Mouse (Mus musculus): ENCODE measurements around the gene Cfap73. TPM values are rescaled to one million over a fixed set of nuclear protein-coding genes. Genes with fewer than 3 reads are reported as not detected.

Cfap73 gene
- total RNA-seq, 2 experiments from 2014 or later: not detected

- DNase-seq (ENCODE audit: low spot score): no peak
- intact Hi-C loops (cut with DNase I): no loop called here
Observed at GRCm38 (mm10) chr5:120648569-120649373, 14.7 kb upstream of the Cfap73 start, which contains the start of gene Rasal1. Gene Rasal1, plus strand, starts transcription at chr5:120648812.

DNA sequence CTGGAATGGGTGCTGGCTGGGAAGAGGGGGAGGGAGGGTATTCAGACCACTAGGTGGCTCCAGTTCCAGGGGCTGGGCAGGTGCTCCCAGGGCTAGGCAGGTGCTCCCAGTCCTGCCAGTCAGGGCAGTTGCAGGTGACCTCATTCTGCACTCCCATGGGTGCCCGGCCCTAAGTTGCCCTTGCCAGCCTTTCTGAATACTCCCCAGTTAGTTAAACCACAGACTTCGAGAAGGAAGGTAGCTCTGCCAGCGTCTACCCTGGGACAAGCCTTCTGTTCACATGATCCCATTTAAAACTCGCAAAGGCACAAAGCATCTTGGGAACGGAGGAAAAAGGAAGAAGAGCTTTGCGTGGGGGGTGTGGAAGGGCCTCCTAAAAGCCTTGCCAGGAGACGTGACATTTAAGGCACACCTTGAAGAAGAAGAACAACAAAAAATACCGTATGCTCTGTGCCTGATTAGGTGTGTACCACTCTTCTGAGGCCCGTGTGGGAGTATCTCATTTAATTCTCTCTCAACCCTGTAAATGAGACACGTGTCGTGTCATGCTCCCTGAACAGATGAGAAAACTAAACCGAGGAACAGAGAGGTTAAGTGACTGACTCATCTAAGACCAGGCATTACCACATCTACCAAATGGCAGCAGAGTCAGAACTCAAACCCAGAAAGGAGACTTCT is 13.9 kb upstream of the Cfap73 start:
- DNase-seq (ENCODE audit: low spot score): no peak
- intact Hi-C loops (cut with DNase I): no loop called here

GRCm38 (mm10) chr5:120647361-120647760 is 13.3 kb upstream of the Cfap73 start:
- intact Hi-C loops (cut with DNase I): no loop called here
- DNase-seq (ENCODE audit: low spot score): no peak

- intact Hi-C loops (cut with DNase I): no loop called here
- DNase-seq (ENCODE audit: low spot score): no peak
Observed at GRCm38 (mm10) chr5:120645851-120646250, 11.8 kb upstream of the Cfap73 start.

DNA sequence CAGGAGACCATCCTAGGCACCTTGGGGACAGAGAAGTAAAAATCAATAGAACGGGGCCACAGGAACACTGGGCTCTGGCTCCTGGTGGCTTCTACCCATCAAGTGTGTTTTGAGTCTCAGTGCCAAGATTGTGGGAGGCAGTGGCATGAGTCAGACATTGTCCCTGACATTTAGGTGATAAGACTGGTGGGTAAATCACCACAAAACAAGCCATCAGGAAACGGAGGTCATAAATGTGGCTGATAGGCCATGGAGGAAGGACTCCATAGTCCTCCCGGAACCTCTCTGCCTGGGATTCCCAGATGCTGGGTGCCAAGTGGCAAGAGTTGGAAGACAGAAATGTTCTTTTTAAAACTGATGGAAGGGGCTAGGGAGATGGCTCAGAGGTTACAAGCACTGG is 10.2 kb upstream of the Cfap73 start:
- no peak for DNase-seq (ENCODE audit: low spot score)
- intact Hi-C loops (cut with DNase I): no loop called here

- no peak for DNase-seq (ENCODE audit: low spot score)
- intact Hi-C loops (cut with DNase I): no loop called here
Observed at GRCm38 (mm10) chr5:120643365-120644085, 9.5 kb upstream of the Cfap73 start.

DNA sequence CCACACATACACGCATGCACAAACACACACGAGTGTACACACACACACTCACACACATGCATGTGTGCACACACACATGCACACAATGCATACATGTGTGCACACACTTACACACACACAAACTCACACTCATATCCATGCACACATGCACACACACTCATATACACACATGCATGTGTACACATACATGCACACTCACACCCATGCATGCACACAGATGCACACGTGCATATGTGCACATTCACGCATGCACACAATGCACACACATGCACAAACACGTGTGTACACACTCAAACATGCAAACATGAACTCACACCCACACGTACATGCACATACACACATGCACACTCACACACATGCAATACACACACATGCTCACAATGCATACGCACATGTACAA is 6.1 kb upstream of the Cfap73 start:
- no peak for DNase-seq (ENCODE audit: low spot score)
- intact Hi-C loops (cut with DNase I): no loop called here

DNA sequence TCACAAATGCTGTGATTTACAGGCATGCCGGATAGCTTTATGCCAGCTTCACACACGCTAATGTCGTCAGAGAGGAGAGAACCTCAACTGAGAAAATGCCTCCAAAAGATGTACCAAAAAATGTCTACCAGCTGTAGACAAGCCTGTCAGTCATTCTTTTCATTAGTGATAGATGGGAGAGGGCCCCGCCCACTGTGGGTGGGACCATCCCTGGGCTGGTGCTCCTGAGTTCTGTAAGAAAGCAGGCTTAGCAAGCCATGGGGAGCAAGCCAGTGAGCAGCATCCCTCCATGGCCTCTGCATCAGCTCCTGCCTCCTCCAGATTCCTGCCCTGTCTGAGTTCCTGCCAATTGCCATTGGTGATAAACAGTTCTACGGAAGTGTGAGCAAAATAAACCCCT is 1.6 kb upstream of the Cfap73 start:
- DNase-seq (ENCODE audit: low spot score): no peak
- intact Hi-C loops (cut with DNase I): no loop called here

GRCm38 (mm10) chr5:120634860-120635259 is 825 bp upstream of the Cfap73 start:
- intact Hi-C loops (cut with DNase I): no loop called here
- no peak for DNase-seq (ENCODE audit: low spot score)

DNA sequence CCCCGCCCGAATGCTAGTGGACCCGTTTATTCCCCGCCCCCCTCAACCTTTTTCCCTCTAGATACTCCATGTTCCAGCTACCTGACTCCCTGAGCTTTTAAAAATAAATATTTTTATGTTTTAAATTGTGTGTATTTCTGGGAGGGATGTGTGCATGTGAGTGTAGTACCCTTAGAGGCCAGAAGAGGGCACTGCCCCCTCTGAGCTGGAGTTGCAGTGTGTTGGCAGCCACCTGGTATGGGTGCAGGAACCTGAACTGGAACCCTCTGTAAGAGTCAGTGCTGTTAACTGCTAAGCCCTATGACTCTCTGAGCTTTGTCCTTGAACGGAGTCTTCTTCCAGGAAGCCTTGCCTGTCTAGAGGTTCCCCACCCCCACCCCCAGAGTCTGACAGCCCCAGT is 2.1 kb downstream of the Cfap73 start:
- DNase-seq (ENCODE audit: low spot score): no peak
- intact Hi-C loops (cut with DNase I): no loop called here

DNA sequence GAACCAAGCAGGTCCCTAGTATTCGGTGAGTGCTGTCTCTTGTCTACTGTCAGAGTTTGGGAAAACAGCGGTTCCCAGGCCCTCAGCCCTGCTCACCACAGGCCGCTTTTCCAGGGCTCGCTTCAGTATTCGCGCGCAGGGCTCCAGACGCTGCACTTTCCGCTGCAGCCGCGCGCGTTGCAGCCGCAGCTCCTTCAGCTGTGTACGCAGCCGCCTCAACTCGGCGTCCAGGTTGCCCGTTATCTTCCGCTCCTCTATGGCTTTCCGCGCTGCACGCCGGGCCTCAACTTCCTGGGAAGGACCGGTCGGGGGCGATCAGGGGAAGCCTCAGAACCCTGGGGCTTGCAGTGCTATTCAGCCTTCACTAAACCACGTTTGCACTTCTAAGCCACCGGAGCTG is 2.9 kb downstream of the Cfap73 start:
- intact Hi-C loops (cut with DNase I): no loop called here
- no peak for DNase-seq (ENCODE audit: low spot score)

DNA sequence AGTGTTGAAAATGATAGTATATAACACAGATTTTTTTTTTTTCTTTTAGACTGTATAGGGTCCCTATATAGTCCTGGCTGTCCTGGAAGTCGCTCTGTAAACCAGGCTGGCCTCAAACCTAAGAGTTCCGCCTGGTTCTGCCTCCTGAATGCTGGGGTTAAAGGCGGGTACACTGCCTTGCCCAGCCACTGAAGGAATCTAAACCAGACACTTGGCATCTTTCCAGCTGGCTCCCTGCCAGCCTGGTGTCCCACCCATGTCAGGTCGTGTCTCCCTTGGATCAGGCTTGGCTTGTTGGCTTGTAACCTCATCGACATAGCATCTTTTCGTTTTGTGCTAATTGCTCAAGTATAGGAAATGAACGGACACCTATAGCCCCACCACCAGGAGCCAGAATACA is 5.4 kb downstream of the Cfap73 start:
- intact Hi-C loops (cut with DNase I): no loop called here
- no peak for DNase-seq (ENCODE audit: low spot score)

DNA sequence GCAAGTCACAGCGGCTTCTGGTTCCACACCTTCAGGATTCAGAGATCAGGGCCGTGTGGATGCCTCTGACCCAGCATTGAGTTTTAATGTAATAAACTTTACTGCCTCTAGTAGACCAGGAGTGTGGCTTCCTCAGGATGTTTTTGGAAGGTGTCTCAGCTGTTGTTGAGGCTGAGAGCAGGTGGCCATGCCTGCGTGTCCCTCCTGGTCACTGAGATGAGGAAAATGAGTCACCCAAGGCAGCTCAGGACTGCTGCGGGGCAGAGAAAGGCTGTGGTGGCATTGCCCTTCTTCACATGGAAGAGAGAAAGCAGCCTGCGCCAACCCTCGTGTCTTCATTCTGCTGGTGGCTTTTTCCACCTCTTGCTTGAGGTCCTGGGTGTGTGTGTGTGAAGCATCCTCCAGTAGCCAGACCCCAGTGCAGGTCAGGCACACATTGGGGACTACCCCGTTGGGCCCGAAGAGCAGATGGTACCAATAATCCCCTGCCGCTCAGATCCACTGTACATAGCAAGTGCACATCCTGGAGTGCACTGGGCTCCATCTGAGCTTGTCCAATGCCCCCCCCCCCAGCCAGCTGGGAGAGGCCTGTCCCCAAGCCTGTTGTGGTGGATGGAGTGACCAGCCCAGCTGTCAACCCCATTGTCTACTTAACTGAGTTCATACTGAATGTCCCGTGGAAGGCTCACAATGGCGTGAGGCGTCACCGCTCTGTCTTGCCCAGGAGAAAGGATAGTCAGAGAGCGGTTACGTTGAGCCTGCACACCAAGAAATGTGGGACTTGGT is 6.3 kb downstream of the Cfap73 start:
- no peak for DNase-seq (ENCODE audit: low spot score)
- intact Hi-C loops (cut with DNase I): no loop called here

GRCm38 (mm10) chr5:120626399-120626798 is 7.6 kb downstream of the Cfap73 start:
- DNase-seq (ENCODE audit: low spot score): no peak
- intact Hi-C loops (cut with DNase I): no loop called here

GRCm38 (mm10) chr5:120624427-120624826 is 9.6 kb downstream of the Cfap73 start:
- no peak for DNase-seq (ENCODE audit: low spot score)
- intact Hi-C loops (cut with DNase I): no loop called here

DNA sequence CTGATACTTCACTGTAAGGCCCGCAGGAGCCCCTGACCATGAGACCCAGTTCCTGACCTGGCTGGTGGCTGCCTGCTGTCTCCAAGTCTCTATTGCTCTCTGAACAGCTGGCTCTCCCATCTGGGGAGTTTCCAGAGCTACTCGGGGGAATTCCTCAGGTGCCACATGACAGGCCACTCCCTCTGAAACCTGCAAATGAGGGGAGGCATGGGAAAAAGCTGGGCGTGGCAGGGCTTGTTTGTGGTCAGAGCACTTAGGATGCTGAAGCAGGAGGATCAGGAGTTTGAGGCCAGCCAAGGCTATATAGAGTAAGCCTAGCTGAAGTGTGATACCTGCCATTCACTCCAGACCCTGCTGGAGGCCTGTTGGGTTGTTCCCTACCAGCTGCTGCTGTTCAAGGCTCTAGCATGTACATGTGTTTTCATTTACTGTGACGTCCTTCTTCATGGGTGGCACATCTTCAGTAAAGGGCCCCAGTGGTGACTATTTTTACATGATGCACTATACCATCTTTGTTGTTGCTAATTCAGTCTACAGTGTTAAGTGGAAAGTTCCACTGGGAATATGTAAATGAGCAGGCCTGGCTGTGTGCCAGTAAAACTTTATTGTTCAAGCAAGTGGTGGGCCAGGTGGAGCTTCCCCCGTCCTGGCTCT is 11.7 kb downstream of the Cfap73 start:
- intact Hi-C loops (cut with DNase I): no loop called here
- no peak for DNase-seq (ENCODE audit: low spot score)

DNA sequence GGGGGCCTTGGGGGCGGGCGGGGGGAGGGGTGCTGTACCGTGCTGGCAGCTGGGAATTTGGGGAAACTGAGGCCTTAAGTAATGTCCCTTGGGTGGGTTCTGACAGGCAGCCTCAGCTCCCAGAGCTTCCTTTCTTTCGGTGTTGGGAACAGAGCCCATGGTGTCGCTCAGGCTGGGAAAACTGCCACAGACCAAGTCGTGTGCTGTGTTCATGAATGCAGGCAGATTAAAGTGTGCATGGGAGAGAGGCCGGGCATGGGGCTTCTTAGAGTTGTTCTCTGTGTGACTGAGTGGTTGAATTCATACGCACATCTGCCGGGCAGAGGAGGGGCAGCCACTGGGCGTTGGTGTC is 12.2 kb downstream of the Cfap73 start:
- intact Hi-C loops (cut with DNase I): loop anchor here (2.0 kb wide), 2 partner anchors 93 to 121 kb away; no protein-coding TSS in a partner anchor
- no peak for DNase-seq (ENCODE audit: low spot score)

GRCm38 (mm10) chr5:120621078-120621765 is 12.8 kb downstream of the Cfap73 start:
- intact Hi-C loops (cut with DNase I): loop anchor here (2.0 kb wide), 2 partner anchors 94 to 122 kb away; no protein-coding TSS in a partner anchor
- no peak for DNase-seq (ENCODE audit: low spot score)

All from heart, postnatal 25 days (tissue).